Mouse (Mus musculus): ENCODE data around the gene Lrp3.
"Not testable (repeated sequence)": the region's sequence is repeated elsewhere in the genome, so short reads cannot be mapped to it uniquely, and the experiment has no call there.

Lrp3 gene

DNA sequence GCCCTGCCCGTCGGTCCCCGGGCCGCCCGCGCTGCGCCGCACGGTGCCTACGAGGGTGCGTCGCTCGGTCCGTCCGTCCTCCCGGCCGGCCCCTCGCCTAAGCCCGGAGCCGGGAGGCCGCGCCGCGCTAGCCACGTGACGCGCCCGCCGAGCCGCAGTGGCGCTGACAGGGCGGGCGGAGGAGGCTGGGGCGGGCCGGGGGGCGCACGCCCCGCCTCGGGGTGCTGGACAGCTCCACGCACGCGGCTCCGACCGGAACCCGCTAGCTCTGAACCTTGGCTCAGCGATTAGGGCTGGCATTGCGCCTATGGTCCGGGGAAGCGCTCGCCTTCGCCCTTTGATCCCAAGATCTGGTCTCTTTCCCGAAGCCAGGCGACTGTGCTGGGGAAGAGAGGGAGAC, at the start of gene Lrp3:
Gene Lrp3 (minus strand): TSS at position 274 of the 400 bp plus-strand sequence.
- peak; percentile 97 for DNase-seq

GRCm38 (mm10) chr7:35264746-35265145, 49.4 kb upstream of the Lrp3 start:
- no peak for DNase-seq

- no peak for DNase-seq
These were observed 48.5 kb upstream of the Lrp3 start for GRCm38 (mm10) chr7:35263595-35264489.

DNA sequence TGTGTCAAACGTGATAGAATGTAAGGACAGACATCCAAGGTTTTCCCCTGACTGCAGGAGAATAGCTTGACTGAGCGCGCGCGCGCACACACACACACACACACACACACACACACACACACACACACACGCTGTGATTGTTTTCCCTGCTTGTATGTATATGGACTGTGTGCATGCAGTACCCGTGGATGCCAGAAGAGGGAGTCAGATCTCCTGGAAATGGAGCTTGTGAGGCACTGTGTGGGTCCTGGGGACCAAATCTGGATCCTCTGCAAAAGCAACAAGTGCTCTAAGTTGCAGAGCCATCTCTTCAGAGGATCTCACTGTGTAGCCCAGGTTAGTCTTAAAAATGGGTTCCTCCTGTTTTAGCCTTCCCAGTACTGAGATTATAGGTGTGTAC, 44.1 kb upstream of the Lrp3 start:
- DNase-seq = no peak

GRCm38 (mm10) chr7:35258294-35258693, 43.0 kb upstream of the Lrp3 start:
- DNase-seq = no peak

GRCm38 (mm10) chr7:35252041-35252558, 36.8 kb upstream of the Lrp3 start:
- DNase-seq = peak; percentile 93

GRCm38 (mm10) chr7:35237935-35238334, 22.6 kb upstream of the Lrp3 start:
- DNase-seq = not testable (repeated sequence)

GRCm38 (mm10) chr7:35235308-35235707, 20.0 kb upstream of the Lrp3 start:
- DNase-seq = peak; percentile 95

DNA sequence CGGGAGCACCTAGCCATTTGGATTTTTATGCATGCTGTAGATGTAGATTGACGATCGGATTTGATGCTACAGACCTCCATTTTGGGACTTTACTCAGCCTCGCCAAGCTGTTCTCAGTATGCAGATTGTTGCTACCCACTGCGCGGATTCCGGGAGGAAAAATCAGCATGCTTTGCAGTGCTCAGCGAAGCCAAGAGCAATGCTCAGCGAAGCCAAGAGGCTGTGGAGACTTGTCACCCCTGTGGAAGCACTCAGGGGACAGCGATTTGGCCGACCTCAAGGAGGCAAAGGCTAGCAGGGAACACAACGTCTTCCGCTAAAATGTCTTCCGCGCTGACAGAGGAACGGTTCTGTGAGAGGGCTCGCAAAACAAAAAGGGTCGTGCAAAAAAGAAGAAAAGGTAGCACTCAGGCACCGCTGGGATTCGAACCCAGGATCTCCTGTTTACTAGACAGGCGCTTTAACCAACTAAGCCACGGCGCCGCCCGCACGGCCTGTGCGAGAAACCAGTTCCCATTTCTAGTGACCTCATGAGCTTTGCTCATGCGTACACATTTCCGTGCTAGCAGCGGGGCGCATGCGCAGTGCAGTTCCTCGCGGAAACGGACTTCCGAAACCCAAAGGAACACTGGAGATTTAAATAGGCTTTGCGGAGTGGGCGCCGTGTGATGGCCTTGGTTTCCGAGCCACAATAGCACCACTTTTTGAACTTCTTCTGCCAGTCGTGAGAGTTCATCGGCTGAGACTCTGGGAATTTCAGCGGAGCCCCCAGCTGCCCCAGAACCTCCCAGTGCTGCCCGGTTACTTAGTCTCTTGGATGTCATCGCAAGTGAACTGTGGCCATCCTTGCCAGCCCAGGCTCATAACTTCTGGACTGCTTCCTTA, 19.3 kb upstream of the Lrp3 start:
- peak; percentile 99 for DNase-seq

DNA sequence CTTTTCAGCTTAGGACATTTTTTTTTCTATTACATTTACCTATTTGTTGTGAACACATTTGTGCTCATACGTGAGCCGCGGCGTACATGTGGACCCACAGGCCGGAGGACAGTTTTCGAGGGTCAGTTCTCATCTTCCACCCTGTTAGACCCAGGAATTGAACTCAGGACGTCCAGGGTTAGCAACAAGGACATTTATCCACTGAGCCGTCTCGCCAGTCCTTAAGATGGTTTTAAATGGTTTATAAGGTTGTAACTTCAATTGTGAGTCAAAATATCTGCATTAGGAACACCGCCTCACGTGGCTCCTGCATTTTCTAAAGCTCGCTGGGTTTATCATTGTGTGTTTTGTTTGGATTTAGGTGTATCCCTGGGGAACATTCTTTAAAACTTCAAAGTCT, 18.6 kb upstream of the Lrp3 start:
- no peak for DNase-seq

GRCm38 (mm10) chr7:35232796-35233455, 17.6 kb upstream of the Lrp3 start:
- no peak for DNase-seq

GRCm38 (mm10) chr7:35230333-35230732, 15.0 kb upstream of the Lrp3 start:
- no peak for DNase-seq

- DNase-seq = peak; percentile 88
These were observed 5.5 kb upstream of the Lrp3 start for GRCm38 (mm10) chr7:35220694-35221365.

- DNase-seq = no peak
These were observed 433 bp upstream of the Lrp3 start for GRCm38 (mm10) chr7:35215731-35216130.

DNA sequence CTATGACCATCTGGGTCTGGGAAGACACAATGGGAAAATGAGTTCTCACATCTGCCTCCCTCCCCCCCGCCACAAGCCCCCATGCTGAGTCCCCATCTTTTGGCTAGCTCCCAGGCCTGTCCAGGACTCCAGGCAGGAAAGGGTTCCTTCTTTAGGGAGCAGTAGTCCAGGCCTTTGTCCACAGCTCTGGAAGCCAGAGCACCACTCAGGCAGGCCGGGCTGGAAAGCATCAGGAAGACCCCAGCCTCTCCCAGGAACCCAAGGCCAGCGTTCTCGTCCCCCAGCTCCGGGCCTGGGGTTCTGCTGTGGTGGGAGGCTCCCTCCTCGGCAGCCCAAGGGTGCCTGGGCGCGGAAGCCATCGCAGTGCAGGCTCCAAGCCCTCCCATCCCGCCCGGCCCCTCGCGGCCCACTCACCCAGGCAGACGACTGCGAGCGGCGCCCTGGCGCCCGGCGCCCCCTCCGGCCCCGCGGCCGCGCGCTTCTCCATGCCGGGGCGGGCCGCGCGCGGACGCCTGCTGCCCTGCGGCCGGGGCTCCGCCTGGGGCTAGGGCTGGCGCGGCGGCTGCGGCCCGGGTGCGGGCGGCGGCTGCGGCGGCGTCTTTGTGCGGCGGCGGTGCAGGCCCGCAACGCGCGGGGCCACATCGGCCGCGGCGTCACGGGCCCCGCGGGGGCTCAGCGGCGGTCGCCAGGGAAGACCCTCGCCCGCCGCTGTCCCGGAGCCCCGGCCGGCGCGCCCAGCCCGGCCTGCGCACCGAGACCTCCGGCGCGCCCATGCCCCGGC, 666 bp downstream of the Lrp3 start:
- DNase-seq = peak; percentile 92

- DNase-seq = no peak
These were observed 3.5 kb downstream of the Lrp3 start for GRCm38 (mm10) chr7:35211791-35212190.

GRCm38 (mm10) chr7:35199755-35200154, 15.5 kb downstream of the Lrp3 start:
- DNase-seq = no peak

GRCm38 (mm10) chr7:35198981-35199754, 16.1 kb downstream of the Lrp3 start:
- DNase-seq = no peak

GRCm38 (mm10) chr7:35197022-35197421, 18.3 kb downstream of the Lrp3 start:
- DNase-seq = no peak

GRCm38 (mm10) chr7:35191276-35191675, 24.0 kb downstream of the Lrp3 start:
- no peak for DNase-seq

DNA sequence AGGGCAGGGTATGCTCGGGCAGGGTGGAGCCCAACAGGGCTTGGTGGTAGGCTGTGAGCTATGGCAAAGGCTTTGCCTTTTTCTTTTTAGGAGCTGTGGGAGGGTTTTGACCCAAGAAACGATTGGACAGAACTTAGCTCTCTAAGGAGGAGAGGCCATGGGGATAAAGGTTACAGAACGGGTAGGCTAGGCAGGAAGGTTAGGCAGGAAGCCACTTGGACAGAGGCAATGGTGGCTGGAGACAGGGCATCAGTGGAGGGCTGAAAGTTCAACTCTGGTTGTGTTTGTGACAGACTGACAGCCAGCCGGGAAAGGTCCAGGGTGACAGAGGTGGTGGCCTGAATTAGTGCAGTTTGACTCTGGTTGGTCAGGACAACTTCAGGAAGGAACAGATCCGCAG, 25.6 kb downstream of the Lrp3 start:
- no peak for DNase-seq
